Mouse (Mus musculus) CD4-positive, CD25-positive, alpha-beta regulatory T cell, adult 2 months (primary cell): ENCODE measurements around the gene Ctnna2.

Source experiments
- DNase-seq: peaks from one replicate; pipeline ENCODE4 v3.0.0-alpha.2; 2012; ENCODE audit warnings: low read depth, low spot score

The Ctnna2 gene

GRCm38 (mm10) chr6:77979241-77979961 is at the start of gene Ctnna2:
Gene Ctnna2, minus strand, starts transcription at chr6:77979699.
- peak; percentile 1 for DNase-seq

- DNase-seq: no peak
Measured at GRCm38 (mm10) chr6:77980137-77981052, 896 bp upstream of the Ctnna2 start.

DNA sequence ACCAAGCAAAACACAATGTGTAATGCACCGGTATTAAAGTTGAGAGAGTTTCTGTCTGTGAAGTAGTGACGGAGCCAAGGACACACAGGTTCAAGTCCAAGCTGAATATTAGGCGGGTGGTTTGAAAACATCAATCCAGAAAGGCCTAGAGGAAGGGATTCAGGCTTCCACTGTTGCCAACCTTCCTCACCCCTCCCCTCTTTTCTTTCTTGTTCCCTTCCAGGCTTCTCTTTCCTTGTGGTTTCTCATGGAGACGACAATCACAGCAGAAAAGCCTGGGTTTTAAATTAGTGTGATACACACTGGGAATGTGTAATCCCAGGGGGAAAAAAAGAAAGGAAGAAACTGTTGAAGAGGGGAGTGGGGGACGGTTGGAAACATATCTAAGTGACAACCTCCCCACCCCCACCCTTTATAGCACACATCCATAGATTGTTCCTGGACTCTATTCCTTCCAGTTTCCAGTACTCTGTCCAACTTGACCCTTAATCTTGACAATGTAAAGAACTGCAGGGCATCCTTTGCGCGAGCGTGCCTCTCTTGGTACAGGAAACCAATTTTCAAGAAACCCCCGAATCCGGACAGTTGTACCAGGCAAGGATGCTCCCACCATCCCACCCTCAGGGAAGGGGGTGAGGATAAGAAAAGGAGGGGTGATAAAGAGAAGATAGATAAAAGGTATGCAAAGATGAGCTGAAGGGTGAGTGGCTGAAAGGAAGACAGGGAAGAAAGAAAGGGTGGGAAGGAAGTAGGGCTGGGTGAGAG is 841 bp downstream of the Ctnna2 start:
- no peak for DNase-seq

- DNase-seq: no peak
Measured at GRCm38 (mm10) chr6:77970545-77971242, 8.8 kb downstream of the Ctnna2 start.

- no peak for DNase-seq
Measured at GRCm38 (mm10) chr6:77969774-77970173, 9.7 kb downstream of the Ctnna2 start.

GRCm38 (mm10) chr6:77962011-77962410 is 17.5 kb downstream of the Ctnna2 start:
- no peak for DNase-seq

- DNase-seq: no peak
Measured at GRCm38 (mm10) chr6:77951276-77951675, 28.2 kb downstream of the Ctnna2 start.

DNA sequence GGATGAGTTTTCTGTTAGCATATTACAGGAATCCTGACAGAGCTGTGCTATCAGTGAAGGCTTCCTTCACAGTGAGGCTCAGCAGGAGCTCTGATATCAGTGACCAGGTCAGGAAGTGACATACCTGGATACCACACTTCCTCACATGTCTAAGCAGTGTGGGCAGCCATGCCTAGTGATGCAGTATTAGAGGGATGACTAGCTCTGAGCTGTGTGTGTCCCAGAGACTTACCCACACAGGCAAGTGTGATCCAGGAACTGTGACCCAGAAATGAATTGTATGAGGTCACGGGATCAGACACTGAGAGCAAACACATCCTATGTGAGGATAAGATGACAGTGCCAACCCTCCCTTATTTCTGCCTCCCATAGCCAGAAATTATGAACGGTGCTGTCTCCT is 28.8 kb downstream of the Ctnna2 start:
- no peak for DNase-seq

- DNase-seq: no peak
Measured at GRCm38 (mm10) chr6:77929375-77929774, 50.1 kb downstream of the Ctnna2 start.

GRCm38 (mm10) chr6:77873150-77873549 is 106.3 kb downstream of the Ctnna2 start:
- no peak for DNase-seq

DNA sequence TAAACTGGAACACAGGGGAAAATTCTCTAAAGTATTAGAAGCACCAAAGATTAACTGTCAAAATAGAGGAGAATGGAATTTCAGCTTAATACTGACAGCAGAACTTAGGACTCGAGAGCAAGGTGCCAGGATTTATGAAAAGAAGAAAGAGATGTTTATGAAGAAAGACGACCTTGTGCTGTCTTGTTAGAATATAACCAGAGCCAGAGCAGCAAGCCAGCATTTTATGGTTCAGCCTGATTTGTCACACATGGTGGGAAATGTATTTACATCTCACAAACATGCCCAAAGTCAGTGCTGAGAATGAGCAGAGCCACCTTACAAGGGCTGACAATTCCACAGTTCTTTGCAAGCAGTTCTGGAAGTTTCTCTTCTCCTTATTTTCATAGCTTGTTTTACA is 110.2 kb downstream of the Ctnna2 start:
- no peak for DNase-seq

DNA sequence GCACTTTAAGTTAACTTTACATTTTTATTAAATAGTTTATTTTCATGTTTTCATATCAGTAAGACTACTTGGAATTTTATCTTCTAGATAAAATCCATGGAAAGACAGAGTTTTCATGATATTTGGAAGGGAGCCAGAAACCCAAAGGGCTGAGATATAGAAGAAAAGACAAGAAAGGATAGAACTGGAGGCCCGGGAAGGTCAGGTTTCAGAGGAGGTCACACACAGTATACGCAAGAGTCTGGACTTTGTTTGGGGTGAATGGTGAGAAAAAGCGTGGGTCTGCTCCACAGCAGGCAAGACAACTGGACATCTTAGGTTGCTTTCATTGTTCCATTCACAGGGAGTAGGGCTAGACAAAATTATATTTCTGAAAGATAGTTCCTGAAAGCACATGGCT is 111.4 kb downstream of the Ctnna2 start:
- DNase-seq: no peak

GRCm38 (mm10) chr6:77863379-77863778 is 116.1 kb downstream of the Ctnna2 start:
- DNase-seq: no peak

GRCm38 (mm10) chr6:77862781-77863180 is 116.7 kb downstream of the Ctnna2 start:
- DNase-seq: no peak

GRCm38 (mm10) chr6:77849438-77849837 is 130.1 kb downstream of the Ctnna2 start:
- DNase-seq: no peak

GRCm38 (mm10) chr6:77848796-77849195 is 130.7 kb downstream of the Ctnna2 start:
- no peak for DNase-seq

DNA sequence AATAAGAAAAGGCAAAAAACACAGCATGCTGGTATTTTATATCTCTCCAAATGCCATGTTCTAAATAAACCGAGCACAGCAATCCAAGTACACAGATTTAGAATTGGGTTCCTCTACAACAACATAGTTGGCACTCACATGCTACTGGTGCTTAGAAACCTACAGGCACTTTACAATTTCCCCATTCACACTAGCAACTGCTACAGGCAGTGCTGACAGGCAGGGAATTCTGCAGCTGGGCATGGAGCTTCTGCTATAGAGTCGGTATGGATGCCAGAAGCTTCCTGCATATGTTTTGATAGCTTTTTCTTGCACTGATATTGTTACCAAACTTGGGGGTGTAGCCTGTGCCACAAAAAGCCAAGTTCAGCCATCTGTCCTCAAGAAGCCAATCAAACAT is 131.8 kb downstream of the Ctnna2 start:
- no peak for DNase-seq

GRCm38 (mm10) chr6:77839076-77839475 is 140.4 kb downstream of the Ctnna2 start:
- no peak for DNase-seq

DNA sequence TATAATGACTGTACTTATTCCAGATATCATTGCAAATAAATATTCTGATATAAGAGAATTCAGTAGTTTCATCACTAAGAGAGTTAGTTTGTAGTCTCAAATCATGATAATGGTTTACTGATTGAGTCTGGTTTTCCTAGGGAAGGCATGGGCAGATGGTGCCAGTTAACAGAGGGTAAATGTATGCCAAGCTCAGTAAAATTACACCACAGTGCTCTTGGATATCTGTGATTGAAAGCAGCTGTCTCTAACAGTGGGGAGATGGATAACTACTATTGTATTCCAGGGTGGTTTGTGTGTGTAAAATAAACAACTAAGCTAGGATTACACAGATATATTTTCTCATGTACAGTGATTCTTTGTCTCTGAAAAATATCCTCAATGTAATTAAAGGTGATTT is 140.8 kb downstream of the Ctnna2 start:
- DNase-seq: no peak

GRCm38 (mm10) chr6:77837543-77837942 is 142.0 kb downstream of the Ctnna2 start:
- no peak for DNase-seq

DNA sequence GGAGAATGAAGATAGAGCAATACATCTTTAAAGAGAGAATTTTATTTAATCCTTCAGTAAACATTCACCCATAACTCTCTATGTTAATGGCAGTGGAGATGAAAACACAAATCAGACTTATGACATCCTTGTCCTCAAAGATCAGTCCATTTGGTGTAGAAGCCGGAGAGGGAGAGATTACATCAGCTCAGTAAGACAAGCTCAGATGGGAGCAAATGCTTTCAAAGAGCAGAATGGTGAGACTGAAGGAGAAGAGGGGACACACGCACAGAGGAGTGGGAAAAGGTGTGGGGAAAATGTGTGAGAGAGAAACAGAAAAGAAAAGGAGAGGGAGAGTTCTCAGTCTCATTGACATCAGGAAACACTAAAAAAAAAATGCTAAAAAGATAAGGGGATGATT is 144.8 kb downstream of the Ctnna2 start:
- DNase-seq: no peak
